In the genomic region with DNA sequence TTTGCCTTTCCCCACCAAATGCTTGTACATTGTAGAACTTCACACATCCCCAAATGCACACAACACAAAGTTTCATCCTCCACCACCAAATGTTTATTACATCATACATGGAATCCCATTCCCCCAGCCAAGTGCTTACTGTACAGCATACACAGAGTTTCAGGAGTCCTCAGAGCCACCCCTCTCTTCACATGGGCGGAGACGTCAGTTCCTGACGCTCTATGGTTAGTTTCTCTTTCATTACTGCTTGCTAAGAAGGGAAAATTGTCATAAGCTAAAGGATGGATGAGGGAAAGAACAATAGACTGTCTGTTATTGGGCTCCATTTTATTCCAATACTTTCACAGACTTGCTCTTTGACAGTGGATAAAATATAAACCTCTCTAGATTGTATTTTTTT, we compare ENCODE assay signal across 16 mouse cellular contexts.
DNase-seq lines count a peak whose midpoint lies in the region; ATAC-seq lines count a peak whose summit lies in the region.
"Had no signal": no experiment of that assay in that cellular context is flagged by ENCODE, and none has a peak within 500 bp of the region (broad histone marks: within the 10 kb centered on the region; RNA-seq: fewer than 3 reads in every experiment).

No protein-coding gene starts in this region.

- ATAC-seq in common myeloid progenitor, adult 5-6 weeks (replicated peaks; ENCODE audit: low read depth, poor library complexity, severe bottlenecking): peak; percentile 65
- peak; percentile 79 for ATAC-seq in inflammation-experienced regulatory T-cells, adult 6 months
- ATAC-seq: forebrain, embryonic 14.5 days had no signal

- DNase-seq in CD4-positive, CD25-positive, alpha-beta regulatory T cell, adult 2 months (ENCODE audit: low read depth, low spot score): peak; percentile 23
- no peak for DNase-seq in kidney, postnatal 4 days
- DNase-seq in ovary, adult 18-20 months (ENCODE audit: low spot score): no peak
- DNase-seq in heart, adult 11 months: no peak
- DNase-seq in cerebellum, adult 18-20 months: no peak
- DNase-seq: adrenal gland, postnatal 14 days; cerebellum, adult 2 months; cerebellum, postnatal 10 days; embryo, embryonic 11 days; gastrocnemius, adult 2 months; gastrocnemius, postnatal 25 days; heart, adult 2 months; heart, postnatal 14 days had no signal
